Mouse (Mus musculus) ES-E14 (cell line): ENCODE data around the gene Csrp1.

Experiments
- HCFC1 ChIP-seq: IDR thresholded peaks from 2 replicates; pipeline ENCODE4 v1.6.1; 2012; ENCODE audit warnings: low read length, inconsistent platforms, borderline replicate concordance; ENCODE audit not compliant: insufficient read depth
- MAFK ChIP-seq: IDR thresholded peaks from 2 replicates; pipeline ENCODE4 v1.6.1; 2014; ENCODE audit warnings: mild to moderate bottlenecking, low read depth, low read length, inconsistent platforms; ENCODE audit not compliant: insufficient read depth
- ZC3H11A ChIP-seq: IDR thresholded peaks from 2 replicates; pipeline ENCODE4 v1.6.1; 2012; ENCODE audit warnings: low read depth, mild to moderate bottlenecking, inconsistent platforms, low read length, borderline replicate concordance
- ZNF384 ChIP-seq: IDR thresholded peaks from 2 replicates; pipeline ENCODE4 v1.6.1; 2012; ENCODE audit warnings: low read depth, low read length, inconsistent platforms

GRCm38 (mm10) chr1:135729367-135729713 is 9.5 kb downstream of the Csrp1 start:
- TF ChIP-seq MAFK, result no peak
- TF ChIP-seq HCFC1, result no peak
- TF ChIP-seq ZC3H11A, result no peak
- no peak for TF ChIP-seq ZNF384
